Mouse (Mus musculus) kidney, postnatal 0 days (tissue): ENCODE data around the gene Plekhj1. TPM values are rescaled to one million over a fixed set of nuclear protein-coding genes. Genes with fewer than 3 reads are reported as not detected.
"Not testable (repeated sequence)": the region's sequence is repeated elsewhere in the genome, so short reads cannot be mapped to it uniquely, and the experiment has no call there.

Source experiments
- ATAC-seq: fragments of 200-750 bp; cut with Nextera tagmentation; replicated peaks from 2 replicates; pipeline ENCODE4 v1.8.0; 2017; ENCODE audit warnings: low read depth, moderate number of reproducible peaks, moderate TSS enrichment, moderate library complexity; ENCODE audit not compliant: low FRiP score
- DNase-seq: peaks from one replicate; pipeline ENCODE4 v3.0.0-alpha.2; 2016; ENCODE audit warnings: low spot score
- H3K27ac ChIP-seq: fragments of 300-500 bp; sonication (generic); 2 replicates; pipeline ENCODE4 v1.5.1; 2014; ENCODE audit warnings: mild to moderate bottlenecking
- H3K27me3 ChIP-seq: fragments of 300-500 bp; sonication (generic); 2 replicates; pipeline ENCODE4 v1.6.1; 2014; ENCODE audit warnings: low read length, mixed read lengths; ENCODE audit not compliant: insufficient read depth
- H3K36me3 ChIP-seq: fragments of 300-500 bp; sonication (generic); 2 replicates; pipeline ENCODE4 v1.6.1; 2014; ENCODE audit warnings: low read length, mixed read lengths; ENCODE audit not compliant: insufficient read depth
- H3K4me1 ChIP-seq: fragments of 300-500 bp; sonication (generic); replicated peaks from 2 replicates; pipeline ENCODE4 v1.6.1; 2014; ENCODE audit warnings: antibody characterized with exemption, low read length, mixed read lengths; ENCODE audit not compliant: insufficient read depth
- H3K4me2 ChIP-seq: fragments of 300-500 bp; sonication (generic); 2 replicates; pipeline ENCODE4 v1.6.1; 2014; ENCODE audit warnings: mild to moderate bottlenecking, low read length, moderate library complexity, mixed read lengths
- H3K4me3 ChIP-seq: fragments of 300-500 bp; sonication (generic); replicated peaks from 2 replicates; pipeline ENCODE4 v1.5.1; 2014; ENCODE audit warnings: low read depth, low read length
- H3K9ac ChIP-seq: fragments of 300-500 bp; sonication (generic); 2 replicates; pipeline ENCODE4 v1.6.1; 2014; ENCODE audit warnings: low read depth, low read length
- H3K9me3 ChIP-seq: fragments of 300-500 bp; sonication (generic); replicated peaks from 2 replicates; pipeline ENCODE4 v1.6.1; 2016; ENCODE audit warnings: low read length, inconsistent platforms, mixed read lengths
- CTCF ChIP-seq: IDR thresholded peaks from 2 replicates; pipeline ENCODE4 v1.5.1; 2016; ENCODE audit warnings: antibody characterized with exemption, low read depth, mild to moderate bottlenecking, moderate library complexity
- WGBS: fragments of 180-500 bp; shearing (Covaris S2); extraction: QIAGEN DNeasy Blood & Tissue Kit; methylation state at CpG from one replicate; pipeline ENCODE4 v1.1.7; 2014; 5-methylcytosine and 5-hydroxymethylcytosine counted together
- polyA plus RNA-seq: library from polyadenylated mRNA; unstranded; fragments of >200 nt; fragmentation: Nextera tagmentation; extraction: Ambion mirVana; gene quantifications from 2 replicates; pipeline ENCODE4 v1.2.1, GENCODE M21; 2015

The Plekhj1 gene
- polyA plus RNA-seq, 1 experiment from 2014 or later, result 83.7 TPM

DNA sequence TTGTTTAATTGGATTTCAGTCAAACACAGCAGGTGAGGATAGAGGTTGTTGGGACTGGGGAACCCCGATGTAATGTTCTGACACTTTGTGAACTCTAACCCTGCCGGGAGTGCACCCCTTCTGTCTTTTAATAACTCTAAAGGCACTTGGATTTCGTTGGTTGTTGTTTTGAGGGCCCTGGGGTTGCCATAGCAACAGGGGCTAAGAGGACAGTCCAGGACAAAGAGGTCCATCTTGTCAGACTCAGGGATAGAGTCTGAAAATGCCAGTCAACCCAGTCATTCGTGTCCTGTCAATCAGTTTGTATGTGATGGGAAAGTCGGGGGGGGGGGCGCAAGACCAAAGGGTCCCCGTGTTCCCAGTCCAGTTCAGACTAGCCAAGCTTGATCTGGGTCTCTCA is 34.4 kb upstream of the Plekhj1 start:
- 0 out of 2 replicates have a peak, but pooled peaks cover 7% of the 10 kb centered on the region for H3K4me1 ChIP-seq
- H3K36me3 ChIP-seq, result peaks cover 15% of the 10 kb centered on the region; the same call in 1 of the 2 replicates
- H3K4me2 ChIP-seq, result no peak overlapping the region
- DNase-seq (no peak), ATAC-seq (no peak)
- H3K9me3 ChIP-seq, result no peaks in the 10 kb centered on the region
- 72% methylated on average over 7 of the region's 7 CpGs for WGBS
- H3K27ac ChIP-seq, result no peak overlapping the region
- peaks cover 13% of the 10 kb centered on the region; the same call in 1 of the 2 replicates for H3K27me3 ChIP-seq
- H3K4me3 ChIP-seq, result no peak overlapping the region
- TF ChIP-seq CTCF, result no peak
- no peak overlapping the region for H3K9ac ChIP-seq

DNA sequence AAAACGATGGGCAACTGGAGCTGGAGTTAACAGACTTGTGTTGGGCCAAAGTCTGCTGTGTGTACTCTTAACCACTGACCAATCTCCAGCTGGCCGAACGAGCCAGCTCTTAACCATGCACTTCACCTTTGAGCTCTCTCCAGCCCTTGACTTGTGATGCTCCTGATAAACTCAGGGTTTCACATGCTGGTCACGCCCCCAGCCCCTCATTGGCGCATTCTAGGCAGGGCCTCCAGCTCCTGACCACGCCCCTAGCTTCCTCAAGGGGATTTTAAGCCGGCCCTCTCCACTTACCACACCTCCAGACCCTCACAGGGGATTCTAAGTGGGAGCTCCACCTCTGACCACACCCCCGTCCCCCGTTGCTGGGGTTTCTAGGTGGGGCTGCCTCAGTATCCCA is 32.7 kb upstream of the Plekhj1 start:
- ATAC-seq (peak; percentile 29), DNase-seq (peak; percentile 87)
- H3K9me3 ChIP-seq, result no peaks in the 10 kb centered on the region
- 0 out of 2 replicates have a peak, but pooled peaks cover 9% of the 10 kb centered on the region for H3K4me1 ChIP-seq
- H3K36me3 ChIP-seq, result peaks cover 15% of the 10 kb centered on the region; the same call in 1 of the 2 replicates
- 5% methylated on average over 9 of the region's 9 CpGs for WGBS
- no peak overlapping the region for H3K9ac ChIP-seq
- H3K4me2 ChIP-seq, result no peak overlapping the region
- H3K27me3 ChIP-seq, result peaks cover 7% of the 10 kb centered on the region; the same call in 1 of the 2 replicates
- no peak overlapping the region for H3K4me3 ChIP-seq
- no peak for TF ChIP-seq CTCF
- H3K27ac ChIP-seq, result 0 out of 2 replicates have a peak overlapping the region, but pooled peaks have one; percentile 56

GRCm38 (mm10) chr10:80829359-80830278 is 31.2 kb upstream of the Plekhj1 start:
- no peaks in the 10 kb centered on the region for H3K9me3 ChIP-seq
- no peak for TF ChIP-seq CTCF
- ATAC-seq, result no peak
- DNase-seq, result no peak
- H3K27ac ChIP-seq, result no peak overlapping the region
- H3K4me3 ChIP-seq, result no peak overlapping the region
- no peak overlapping the region for H3K9ac ChIP-seq
- no peaks in the 10 kb centered on the region for H3K27me3 ChIP-seq
- WGBS, result 52% methylated on average over 1 of the region's 1 CpGs
- no peak overlapping the region for H3K4me2 ChIP-seq
- 0 out of 2 replicates have a peak, but pooled peaks cover 9% of the 10 kb centered on the region for H3K4me1 ChIP-seq
- peaks cover 15% of the 10 kb centered on the region; the same call in 1 of the 2 replicates for H3K36me3 ChIP-seq

DNA sequence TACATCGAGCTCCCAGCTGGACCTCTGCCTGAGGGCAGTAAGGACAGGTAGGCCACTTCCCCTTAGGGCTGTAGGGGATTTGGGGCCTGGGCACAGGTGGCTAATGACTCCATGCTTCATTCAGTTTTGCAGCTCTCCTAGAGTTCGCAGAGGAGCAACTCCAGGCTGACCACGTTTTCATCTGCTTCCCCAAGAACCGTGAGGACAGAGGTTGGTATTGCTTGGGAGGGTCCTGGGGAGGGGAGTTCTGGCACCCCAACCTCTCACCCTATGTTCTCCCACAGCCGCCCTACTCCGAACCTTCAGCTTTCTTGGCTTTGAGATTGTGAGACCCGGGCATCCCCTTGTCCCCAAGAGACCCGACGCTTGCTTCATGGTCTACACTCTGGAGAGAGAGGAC is 30.2 kb upstream of the Plekhj1 start:
- not testable (repeated sequence) for H3K27me3 ChIP-seq, ATAC-seq, H3K9me3 ChIP-seq, H3K9ac ChIP-seq, H3K4me3 ChIP-seq, H3K27ac ChIP-seq, DNase-seq
- Histone ChIP-seq H3K4me1 (0 out of 2 replicates have a peak, but pooled peaks cover 12% of the 10 kb centered on the region), H3K36me3 (peaks cover 15% of the 10 kb centered on the region; the same call in 1 of the 2 replicates), H3K4me2 (peak overlapping the region; percentile 64)
- 70% methylated on average over 7 of the region's 9 CpGs for WGBS

DNA sequence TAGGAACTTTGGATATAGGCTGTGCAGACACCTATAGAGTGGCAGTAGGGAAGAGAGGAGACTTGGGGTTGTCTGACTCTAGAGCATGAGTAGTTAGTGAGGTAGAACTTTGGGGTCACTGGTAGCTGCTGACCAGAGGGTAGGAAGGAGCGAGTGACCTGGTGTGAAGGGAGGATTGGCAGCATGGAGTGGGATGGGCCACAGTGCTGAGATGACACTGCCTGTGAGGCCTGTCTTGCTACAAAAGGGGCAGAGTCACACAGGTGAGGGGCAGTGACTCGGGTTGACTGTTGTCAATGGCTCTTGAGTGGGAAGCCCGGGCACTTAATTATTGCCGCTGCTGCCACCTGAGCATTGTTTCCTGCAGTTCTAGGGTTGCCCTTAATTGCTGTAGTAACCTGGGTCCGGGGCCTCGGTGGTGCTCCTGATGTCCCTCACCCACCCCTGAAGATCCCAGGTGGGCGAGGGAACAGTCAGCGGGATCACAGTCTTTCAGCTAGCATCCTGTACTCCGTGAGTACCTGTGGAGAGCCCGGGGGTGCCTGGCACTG is 29.5 kb upstream of the Plekhj1 start:
- peak overlapping the region; percentile 78 for H3K4me3 ChIP-seq
- peak overlapping the region; percentile 95 for H3K9ac ChIP-seq
- H3K36me3 ChIP-seq, result peaks cover 15% of the 10 kb centered on the region; the same call in 1 of the 2 replicates
- peak overlapping the region; percentile 64 for H3K4me2 ChIP-seq
- DNase-seq (no peak), ATAC-seq (no peak)
- H3K4me1 ChIP-seq, result 0 out of 2 replicates have a peak, but pooled peaks cover 12% of the 10 kb centered on the region
- no peaks in the 10 kb centered on the region for H3K27me3 ChIP-seq
- no peak for TF ChIP-seq CTCF
- WGBS, result 55% methylated on average over 10 of the region's 10 CpGs
- H3K9me3 ChIP-seq, result no peaks in the 10 kb centered on the region
- no peak overlapping the region for H3K27ac ChIP-seq
